Mouse (Mus musculus) cerebellum, postnatal 14 days (tissue): ENCODE measurements around the gene Bbc3.
"Not testable (repeated sequence)": the region's sequence is repeated elsewhere in the genome, so short reads cannot be mapped to it uniquely, and the experiment has no call there.

Source experiments
- DNase-seq, 2 experiments: peaks; one replicate each; pipeline ENCODE4 v3.0.0; 2021; ENCODE audit warnings: mixed read lengths in 2 of 2

Bbc3 gene

DNA sequence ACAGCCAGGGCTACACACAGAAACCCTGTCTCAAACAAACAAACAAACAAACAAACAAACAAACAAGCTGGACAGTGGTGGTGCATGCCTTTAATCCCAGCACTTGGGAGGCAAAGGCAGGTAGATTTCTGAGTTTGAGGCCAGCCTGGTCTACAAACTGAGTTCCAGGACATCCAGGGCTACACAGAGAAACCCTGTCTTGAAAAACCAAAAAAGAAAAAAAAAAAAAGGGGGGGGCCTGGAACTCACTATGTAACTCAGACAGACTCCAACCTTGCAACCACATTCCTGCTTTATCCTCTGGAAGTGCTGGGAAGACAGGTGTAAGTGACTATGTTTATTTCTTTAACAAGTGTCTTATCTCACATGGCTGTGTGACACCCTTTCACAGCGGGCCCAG, at the start of gene Bbc3:
Gene Bbc3, plus strand, starts transcription at position 301 of the 400 bp plus-strand sequence.
- not testable (repeated sequence) for DNase-seq

DNA sequence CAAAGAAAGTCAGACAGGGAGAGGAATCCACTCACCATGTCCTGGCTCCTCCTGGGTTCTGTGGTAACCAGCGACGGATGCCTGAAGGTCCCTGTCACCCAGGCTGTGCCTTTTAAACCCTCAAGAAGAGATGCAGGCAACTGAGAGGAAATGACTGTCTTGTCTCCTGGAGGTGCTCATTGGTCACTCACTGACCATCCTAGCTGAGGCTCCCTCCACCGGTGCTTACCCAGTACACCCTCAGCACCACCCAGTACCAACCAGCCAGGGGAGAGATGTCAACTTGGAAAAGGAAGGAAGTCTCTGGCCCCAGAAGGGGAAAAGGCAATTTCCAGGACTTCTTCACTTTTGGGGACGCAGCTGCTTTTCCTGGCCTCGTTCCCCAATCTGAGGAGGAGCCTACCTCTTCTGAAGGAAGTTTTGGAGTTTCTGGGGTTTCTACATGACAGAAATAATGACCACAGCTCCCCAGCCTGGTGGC, 49.0 kb upstream of the Bbc3 start, which contains the start of gene C5ar1:
Gene C5ar1, minus strand, starts transcription at position 431 of the 481 bp plus-strand sequence.
- DNase-seq = no peak

DNA sequence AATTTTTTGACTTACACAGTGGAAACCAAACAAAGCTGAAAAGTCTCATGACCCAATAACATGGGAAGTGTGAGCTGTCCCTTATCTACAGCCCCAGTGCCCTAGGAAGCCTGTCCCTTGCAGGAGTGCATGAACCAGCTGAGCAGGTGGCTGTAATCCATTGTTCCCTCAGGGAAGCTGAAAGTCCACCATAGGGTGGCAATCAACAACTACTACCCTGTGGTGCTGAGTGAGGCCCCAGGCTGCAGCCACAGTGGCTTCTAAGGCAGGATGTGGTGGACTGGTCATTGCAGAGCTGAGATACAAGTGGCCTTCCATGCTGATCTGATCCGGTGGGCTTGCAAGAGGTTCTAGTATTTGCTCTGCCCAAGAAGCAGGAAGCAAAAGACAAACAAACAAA, 47.1 kb upstream of the Bbc3 start:
- no peak for DNase-seq

DNA sequence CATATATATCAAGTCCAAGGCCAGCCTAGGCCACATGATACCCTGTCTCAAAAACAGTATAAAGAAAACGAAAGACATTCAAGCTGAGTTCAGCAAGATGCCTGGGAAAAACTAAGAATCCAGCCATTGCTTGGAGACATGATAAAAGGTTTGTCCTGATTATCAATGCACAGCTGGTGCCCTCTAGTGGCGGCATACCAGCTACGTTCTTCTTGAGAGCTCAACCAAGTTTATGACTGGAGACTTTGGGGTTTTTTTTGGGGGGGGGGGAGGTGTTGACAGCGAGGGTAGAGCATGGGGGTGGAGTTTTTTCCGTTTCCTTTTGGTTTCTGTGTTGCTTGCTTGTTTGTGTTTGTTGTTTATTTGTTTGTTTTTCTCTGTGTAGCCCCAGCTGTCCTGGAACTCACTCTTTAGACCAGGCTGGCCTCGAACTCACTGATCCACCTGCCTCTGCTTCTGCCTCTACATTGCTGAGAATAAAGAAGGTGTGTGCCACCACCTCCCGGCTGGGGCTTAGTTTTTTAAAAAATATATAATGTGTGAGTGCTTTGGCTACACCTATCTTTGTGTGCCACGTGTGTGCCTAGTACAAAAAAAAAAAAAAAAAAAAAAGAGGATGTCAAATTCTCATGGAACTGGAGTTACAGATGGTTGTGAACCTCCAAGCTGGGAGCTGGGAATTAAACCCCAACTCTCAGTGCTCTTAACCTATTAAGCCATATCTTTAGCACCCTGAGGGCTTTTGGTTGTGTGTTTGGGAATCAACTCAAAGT, 45.0 kb upstream of the Bbc3 start:
- DNase-seq = peak; percentile 85 to 92

DNA sequence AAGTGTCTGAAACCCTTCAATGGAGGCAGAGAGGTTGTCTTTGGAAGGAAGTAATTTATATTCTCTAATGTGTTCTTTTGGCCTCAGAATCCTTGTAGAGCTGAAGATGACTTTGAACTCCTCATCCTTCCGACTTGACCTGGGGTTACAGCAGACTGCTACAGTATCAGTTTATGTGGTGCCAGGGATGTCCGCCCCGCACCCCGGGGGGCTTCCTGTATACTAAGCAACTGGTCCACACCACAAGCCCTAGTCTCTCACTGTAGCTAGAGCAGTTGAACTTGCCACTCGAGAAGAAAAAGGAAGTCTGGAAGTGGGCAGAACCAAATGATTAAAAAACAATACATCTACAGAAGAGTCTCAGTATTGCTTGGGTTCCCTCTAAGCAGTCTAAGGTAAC, 44.4 kb upstream of the Bbc3 start:
- DNase-seq = no peak

DNA sequence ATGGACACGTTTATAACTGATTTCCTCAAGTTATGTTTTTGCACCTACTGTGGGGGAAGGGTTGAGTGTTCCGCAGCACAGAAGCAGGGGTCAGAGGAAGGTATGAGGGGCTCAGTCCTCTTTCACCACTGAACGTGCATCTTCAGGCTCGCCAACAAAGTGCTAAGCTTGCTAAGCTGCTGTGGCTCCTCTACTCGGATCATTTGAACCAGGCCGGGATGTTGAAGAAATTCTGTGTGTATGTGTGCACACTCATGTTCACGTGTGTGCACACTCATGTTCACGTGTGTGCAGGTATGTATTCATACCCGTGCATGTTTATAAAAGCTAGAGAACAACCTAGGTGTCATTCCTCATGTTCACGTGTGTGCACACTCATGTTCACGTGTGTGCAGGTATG, 42.3 kb upstream of the Bbc3 start:
- no peak for DNase-seq

DNA sequence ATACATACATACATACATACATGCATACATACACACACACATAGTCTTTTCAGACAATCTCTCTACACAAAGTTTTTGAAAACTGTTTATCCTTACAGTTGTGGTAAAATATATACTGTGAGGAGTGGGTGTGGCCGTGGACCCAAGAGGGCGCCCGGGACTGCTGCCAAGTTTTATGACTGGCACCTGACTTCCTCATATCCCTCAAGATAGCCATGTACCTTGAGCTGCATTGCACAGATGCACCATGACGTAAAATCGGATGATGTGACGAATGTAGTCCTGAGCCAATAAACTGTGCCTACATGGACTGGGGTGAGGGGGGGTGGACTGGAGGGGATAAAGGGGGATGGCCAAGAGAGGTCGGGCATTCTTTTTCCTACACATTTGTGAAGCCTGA, 41.6 kb upstream of the Bbc3 start:
- not testable (repeated sequence) for DNase-seq

DNA sequence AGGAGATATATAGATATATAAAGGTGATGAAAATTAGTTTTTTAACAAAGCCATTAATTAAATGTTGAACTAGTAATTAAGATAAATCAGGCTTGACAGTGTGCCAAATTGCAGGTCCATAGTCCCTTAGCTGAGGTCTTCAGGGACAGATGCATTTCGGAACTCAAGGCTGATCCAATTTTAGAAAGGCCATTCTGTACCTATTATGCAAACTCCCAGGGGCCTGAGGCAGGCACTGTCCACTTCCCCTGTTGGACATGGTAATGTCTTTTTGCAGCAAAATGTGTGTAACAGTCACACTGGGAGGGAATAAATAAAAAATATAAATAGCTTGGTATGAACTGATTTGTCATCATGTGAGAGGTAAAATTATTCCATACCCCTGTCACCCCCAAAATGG, 37.1 kb upstream of the Bbc3 start:
- DNase-seq = no peak

DNA sequence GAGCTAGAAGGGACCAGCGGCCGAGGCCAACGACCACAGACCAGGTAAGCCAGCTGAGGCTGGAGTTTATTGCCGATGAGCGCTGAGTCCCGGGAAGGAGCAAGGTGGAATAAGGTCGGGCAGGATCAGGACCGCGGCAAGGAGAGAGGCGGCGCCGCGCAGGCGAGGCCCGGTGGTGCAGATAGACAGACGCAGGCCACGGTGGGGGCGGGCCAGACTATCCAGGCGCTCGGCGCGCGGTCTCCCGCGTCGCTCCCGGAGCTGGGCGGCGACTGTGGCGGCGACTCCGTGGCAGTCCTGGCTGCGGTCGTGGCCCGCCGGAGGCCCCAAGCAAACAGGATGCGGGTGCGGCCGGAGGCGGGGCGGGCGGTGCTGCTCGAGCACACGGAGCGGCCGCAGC, 35.5 kb upstream of the Bbc3 start:
- DNase-seq = peak; percentile 81

DNA sequence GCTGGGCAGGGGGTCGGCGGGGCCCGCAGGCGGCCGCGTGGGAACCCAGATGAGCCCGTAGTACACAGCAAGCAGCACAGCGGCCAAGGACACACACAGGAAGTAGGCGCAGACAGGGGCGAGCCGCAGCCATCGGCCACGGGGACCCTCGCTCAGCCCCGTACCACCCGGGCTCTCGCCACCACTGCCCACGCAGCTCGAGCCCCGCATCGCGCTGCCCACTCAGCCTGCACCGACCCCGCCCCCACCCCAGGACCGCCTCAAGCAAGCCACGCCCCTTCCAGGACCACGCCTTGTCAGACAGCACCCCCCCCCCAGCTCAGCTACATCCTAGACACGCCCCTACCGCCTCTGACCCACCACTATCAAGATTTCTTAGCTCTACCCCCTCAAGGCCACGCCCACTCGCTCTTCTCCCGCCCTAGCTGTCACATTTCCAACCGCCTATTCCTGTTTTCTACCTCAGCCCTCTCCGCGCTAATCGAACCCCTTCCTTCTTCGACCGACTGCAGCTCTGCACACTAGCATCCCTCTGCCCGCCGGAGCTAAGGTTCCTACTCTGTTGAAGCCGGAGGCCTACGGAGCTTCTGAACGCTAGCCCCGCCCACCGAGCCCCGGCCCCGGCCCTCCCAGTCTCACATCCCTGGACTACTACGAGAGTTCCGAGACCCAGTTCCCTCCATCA, 35.0 kb upstream of the Bbc3 start, which contains the start of gene Inafm1:
Gene Inafm1, minus strand, starts transcription at position 537 of the 685 bp plus-strand sequence.
- peak; percentile 89 to 92 for DNase-seq

DNA sequence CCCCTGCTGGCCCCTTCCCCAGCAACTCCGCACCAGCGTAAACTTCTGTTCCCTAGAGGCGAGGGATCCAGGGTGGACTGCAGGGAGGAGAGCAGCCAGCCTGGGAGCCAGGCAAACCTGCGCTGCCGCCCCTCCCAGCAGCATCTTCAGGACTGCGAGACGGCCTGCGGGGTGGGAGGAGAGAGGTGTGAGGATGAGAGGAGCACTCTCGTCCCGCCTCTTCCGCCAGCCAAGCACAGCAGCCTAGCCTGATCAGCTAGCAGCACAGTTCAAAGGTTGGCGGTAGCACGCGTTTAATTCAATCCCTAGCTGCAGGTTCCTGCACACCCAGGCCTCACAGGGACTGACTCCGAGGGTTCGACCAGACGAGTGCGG, 34.4 kb upstream of the Bbc3 start:
- peak in 1 of 2 experiments; percentile 74 for DNase-seq

DNA sequence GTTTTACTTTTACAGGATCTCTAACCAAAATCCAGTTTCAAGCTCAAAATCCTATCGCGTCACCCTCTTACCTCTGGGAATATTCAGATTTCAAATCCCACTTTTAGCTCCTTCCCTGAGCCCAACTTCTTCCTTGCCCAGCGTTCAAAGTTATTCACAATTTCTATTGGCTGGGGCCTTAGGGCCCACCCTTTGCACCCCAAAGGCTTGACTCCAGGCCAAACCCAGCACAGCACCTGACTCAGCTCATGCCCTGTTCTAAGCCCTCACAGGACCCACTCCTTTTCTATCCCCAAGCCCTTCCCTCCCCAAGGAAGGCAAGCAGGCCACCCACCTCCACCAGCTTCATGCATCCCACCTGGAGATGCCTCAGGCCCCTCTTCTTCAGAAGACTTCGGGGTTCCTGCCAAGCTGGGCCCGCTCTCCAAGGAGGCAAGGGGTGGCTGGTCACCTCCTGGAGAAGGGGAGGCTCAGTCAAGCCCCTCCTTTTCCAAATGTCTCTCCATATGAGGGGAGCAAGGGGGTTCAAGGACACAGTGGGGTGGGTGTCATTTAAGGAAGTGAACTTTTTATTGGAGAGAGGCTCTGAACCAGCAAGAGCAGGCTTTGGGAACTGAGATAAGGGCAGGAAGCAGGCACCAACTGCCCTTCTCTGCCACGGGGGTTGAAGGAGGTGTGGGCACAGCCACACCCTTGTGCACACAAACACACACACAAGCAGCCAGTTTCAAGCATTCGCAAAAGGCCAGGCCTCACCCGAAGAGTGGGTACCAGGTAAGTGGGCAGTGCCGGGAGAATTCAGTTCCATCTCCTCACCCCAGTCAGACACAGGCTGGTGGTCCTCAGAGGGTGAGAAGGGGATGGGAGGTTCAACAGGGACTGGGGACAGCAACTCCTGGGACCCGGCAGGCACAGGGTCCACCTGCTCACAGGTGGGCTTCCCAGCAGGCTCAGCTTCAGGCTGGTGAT, 33.0 kb upstream of the Bbc3 start:
- DNase-seq = no peak

DNA sequence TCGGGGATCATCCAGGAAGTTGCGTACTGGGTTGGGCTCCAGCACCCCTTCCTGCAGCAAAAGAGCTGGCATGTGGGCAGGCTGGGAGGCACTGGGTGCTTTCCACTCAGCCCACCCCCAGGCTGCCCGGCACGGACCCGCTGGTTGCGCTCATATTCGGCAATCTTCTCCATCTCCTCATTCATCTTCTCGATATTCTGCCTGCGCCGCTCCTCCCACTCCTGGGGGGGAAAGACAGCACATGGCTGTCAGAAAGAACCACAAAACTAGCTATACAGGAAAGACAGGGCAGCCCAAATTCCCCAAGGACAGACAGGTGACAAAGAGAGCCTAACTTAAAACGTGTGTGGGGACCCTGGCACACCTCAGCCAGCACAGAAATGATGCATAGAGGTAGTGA, 27.5 kb upstream of the Bbc3 start:
- no peak for DNase-seq

DNA sequence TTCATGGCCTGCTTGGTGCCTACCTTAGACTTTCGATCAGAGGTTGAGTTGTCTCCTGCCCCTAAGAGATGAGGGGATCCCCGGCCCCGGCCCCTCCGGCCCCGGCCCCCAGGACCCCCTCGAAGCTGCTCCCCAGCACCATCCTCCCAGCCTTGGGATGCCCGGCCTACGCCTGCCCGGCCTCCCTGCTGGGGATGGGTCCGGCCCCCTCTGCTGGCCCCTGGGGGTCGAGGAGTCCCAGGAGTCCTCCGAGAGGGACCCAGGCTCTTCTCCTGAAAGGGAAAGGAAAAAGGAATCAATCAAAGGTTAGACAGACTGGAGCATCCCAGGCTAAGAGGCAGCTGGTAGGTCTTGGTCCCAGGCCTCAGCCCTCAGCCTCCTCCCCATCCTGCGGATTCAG, 25.9 kb upstream of the Bbc3 start:
- no peak for DNase-seq

DNA sequence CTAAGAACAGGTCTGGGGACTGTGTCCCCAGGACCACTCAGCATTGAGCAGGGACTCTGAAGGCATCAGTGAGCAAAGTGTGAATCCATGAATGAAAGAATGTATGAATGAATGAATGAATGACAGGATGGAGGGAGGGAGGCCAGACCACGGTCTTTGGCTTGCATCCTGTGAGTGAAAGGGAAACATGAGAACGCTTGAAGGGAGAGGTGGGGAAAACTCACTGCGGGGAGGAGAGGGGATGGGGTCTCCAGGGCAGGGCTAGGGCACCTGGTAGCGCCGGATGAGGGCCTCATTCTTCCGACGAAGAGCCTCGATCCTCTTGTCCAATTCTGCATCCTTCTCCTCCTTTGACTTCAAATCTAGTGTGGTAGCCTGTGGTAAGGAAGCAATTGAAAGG, 24.2 kb upstream of the Bbc3 start:
- no peak for DNase-seq

DNA sequence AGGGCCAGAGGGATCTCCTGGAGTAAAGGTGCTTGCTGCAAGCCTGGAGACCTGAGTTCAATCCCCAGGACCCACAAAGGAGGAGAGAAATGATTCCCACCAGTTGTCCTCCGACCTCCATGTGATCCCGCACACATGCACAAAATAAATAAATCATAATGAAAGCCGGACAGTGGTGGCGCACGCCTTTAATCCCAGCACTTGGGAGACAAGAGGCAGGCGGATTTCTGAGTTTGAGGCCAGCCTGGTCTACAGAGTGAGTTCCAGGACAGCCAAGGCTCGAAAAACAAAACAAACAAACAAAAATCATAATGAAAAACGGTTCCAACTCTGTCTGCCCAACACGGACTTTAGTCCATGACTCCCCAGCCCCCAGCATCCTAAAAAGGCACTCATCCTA, 23.3 kb upstream of the Bbc3 start:
- DNase-seq = no peak

DNA sequence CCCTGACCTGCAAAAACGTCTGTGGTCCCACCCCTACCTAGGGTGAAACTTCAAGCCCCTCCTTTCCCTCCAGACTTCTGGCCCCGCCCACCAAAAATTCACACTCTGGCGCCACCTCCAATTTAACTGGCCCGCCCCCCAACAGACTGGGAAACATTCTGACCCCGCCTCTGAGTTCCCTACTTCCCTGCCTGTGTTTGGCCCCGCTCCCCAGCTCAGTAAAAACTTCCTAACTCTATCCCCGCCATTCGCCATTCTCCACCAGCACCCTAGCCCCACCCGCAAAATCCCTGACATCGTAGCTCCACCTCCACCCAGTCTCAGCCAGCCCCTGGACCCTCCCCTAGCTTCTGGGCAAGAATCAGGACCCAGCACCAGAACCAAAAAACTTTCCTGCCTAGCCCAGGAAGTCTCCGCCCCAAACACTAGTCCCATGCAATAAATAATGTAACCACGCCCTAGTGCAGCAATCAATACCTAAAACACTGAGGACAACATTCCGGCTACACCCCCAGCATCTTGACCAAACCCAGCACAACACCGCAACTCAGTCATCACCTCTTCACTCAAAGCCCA, 22.7 kb upstream of the Bbc3 start:
- peak; percentile 36 to 68 for DNase-seq

DNA sequence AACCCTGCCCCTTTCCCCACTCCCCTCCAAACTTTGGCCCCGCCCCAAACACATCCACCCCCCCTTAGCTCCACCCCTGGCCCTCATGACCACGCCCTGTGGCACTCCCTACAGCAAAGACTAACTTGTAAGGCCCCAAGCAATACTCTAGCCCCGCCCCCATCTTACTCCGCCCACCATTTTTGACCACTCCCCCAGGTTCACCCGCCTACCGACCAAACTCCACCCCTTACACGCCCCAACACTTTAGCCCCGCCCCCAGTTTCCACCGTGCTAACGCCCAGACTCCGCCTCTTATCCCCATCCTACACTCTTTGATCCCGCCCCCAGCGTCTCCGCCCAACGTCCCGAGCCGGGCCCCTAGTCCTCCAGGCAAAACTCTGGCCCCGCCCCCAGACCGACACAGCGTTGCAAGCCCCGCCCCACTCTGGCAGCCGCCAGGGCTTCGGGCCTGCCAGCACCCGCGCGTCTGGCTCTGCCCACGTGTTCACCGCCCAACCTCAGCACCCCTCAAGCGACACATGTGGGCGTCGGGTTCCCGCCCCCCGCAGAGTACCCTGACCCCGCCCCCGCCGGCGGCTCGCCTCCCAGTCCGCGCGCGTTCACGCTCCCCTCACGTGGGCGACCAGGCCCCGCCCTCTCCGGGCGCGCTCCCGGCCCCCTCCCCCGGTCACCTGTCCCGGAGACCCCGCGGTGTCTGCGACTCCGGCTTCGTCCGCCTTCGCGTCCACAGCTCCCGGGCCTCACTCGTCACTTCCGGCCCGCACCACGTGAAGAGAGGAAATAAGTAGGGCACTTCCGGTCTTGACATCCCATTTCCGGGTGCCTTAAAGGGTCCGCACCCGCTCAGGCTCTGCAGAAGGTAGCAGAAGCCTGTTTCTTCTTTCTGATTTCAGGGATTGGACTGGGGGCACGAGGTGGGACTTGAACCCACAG, 21.9 kb upstream of the Bbc3 start, which contains the start of gene Ccdc9:
Gene Ccdc9, minus strand, starts transcription at position 770 of the 936 bp plus-strand sequence.
- DNase-seq = peak; percentile 98 to 100

DNA sequence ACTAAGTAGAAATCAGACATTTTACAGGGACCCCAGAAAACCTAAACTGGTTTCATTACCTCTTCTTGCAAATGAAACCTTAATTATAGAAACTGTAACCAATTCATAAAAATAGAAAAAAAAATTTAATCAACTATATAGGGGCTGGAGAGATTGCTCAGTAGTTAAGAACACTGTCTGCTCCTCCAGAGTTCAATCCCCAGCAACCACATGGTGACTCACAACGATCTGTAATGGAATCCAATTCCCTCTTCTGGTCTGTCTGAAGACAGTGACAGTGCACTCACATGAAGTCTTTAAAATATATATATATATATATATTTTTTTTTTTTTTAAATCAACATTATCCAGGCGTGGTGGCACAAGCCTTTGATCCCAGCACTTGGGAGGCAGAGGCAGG, 21.2 kb upstream of the Bbc3 start:
- no peak for DNase-seq

DNA sequence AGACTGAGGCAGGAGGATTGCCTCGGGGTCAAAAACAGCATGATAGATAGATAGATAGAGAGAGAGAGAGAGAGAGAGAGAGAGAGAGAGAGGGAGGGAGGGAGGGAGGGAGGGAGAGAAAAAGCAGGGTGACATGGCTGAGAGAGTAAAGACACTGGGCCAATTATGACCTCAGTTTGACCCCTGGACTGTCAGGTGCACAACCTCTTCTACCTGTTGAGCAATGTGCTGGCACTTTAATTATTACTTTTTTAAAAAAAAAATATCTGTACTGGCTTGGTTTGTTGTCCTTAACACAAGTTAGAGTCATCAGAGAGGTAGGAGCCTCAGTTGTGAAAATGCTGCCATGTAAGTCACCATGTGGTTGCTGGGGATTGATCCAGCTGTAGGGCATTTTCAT, 20.4 kb upstream of the Bbc3 start:
- DNase-seq = no peak

DNA sequence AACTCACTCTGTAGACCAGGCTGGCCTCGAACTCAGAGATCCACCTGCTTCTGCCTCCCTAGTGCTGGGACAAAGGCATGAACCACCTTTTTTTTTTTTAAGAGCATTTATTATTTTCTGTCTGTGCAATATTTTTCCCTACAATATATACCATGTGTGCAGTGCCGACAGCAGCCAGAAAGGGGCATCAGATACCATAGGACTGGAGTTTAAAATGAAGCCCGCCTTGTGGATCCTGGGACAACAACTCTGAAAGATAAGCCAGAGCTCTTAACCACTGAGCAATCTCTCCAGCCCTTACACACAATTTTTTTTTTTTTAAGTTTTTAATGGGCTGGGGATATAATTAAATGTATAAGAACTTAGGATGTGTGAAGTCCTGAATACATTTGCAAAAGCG, 13.8 kb upstream of the Bbc3 start:
- DNase-seq = peak; percentile 57 to 68
